Mouse (Mus musculus): ENCODE measurements around the gene Cntn4. TPM values are rescaled to one million over a fixed set of nuclear protein-coding genes. Genes with fewer than 3 reads are reported as not detected.

The Cntn4 gene
- polyA plus RNA-seq (2012; ENCODE audit: insufficient read depth, insufficient read length, missing spikeins): not detected in 2 replicates

DNA sequence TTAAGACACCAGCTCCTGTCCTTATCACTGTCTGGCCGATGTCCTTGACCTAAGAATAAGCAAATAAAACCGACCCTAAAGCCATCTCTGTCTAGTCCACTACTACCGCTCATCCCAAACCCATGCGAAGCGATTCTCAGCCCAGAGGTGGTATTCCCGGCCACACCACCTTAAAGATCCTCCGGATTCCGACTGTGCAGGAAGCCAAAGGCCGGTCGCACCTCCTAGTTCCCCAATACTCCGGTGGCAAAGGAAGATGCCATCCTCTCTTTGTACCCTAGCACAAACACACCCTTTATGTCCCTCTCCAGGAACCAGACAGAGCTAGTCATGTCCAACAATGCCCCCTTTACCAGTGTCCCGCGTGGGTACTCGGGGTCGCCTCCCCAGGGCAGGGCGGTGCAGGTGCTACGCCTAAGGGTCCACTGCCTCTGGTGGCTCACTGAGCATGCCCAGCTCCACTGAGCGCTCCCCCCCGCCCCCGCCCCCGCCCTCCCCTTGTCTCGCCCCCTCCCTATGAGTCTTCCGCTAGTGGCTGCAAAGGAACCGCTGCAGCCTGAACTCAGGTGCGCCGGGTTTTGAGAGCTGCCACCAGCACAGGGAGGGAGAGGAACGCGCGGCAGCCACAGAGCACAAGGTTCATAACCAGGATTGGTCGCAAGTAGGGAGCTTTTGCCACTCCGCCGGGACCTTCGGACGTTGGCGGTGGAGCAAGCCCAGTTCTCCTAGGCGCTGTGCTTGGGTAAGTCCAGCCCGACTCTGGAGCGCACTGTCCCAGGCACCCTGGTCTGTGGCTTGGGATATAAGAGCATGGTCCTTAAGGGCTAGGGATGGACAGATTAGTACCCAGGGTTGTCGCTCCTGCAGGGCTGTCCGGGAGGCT, at the start of gene Cntn4:
Cntn4 (plus strand) TSS at position 512 of the 883 bp plus-strand sequence.
- Histone ChIP-seq H3K4me3 (ENCODE audit: insufficient read depth, low read depth, low read length) (no peak within 1 kb of the TSS), H3K27ac (replicated peaks; ENCODE audit: low read depth, low read length) (no peak within 1 kb of the TSS), H3K4me1 (ENCODE audit: control insufficient read depth, insufficient read depth, insufficient read length, low read length) (no peaks in the 10 kb centered on the region)

DNA sequence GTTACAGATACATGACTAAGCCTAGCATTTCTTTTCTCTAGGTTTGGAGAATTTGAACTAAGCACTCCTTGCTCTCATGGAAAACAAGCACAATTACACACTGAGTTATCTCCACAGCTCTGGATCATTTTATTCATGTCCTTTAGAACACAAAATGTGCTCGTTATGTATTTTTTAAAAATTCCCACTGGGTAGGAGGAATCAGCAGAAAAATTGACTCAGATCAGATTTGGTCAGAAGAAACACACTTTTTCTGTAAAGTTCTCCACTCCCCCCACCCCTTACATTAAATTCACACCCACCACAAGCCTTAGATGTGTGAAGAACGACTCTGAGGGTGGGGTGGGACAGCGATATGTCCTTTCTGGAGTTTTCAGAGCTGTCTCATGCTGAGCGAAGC, 3.2 kb upstream of the Cntn4 start:
- Histone ChIP-seq H3K27ac (replicated peaks; ENCODE audit: low read depth, low read length) (no peak overlapping the region), H3K4me3 (ENCODE audit: insufficient read depth, low read depth, low read length) (no peak overlapping the region), H3K4me1 (ENCODE audit: control insufficient read depth, insufficient read depth, insufficient read length, low read length) (no peaks in the 10 kb centered on the region)

DNA sequence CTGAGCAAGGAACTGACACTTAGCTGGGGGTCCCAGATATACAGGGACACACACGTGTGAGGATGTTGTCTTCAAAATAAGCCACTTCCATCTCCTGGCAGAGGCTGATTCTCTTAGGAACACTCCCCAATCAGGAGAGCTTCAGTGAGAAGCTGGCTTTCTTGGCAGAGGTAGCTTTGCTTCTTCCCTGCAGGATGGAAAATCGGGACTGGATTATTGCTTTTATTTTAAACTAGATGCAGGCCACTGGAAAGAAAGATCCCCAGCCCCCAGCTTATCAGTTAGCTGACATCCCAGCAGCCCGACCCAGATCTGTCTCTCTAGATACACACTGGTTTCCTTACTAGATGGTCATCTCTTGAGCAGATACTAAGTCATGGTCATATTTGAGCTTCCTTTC, 2.4 kb upstream of the Cntn4 start:
- no peak overlapping the region for H3K27ac ChIP-seq (replicated peaks; ENCODE audit: low read depth, low read length)
- H3K4me3 ChIP-seq (ENCODE audit: insufficient read depth, low read depth, low read length): no peak overlapping the region
- H3K4me1 ChIP-seq (ENCODE audit: control insufficient read depth, insufficient read depth, insufficient read length, low read length): no peaks in the 10 kb centered on the region

DNA sequence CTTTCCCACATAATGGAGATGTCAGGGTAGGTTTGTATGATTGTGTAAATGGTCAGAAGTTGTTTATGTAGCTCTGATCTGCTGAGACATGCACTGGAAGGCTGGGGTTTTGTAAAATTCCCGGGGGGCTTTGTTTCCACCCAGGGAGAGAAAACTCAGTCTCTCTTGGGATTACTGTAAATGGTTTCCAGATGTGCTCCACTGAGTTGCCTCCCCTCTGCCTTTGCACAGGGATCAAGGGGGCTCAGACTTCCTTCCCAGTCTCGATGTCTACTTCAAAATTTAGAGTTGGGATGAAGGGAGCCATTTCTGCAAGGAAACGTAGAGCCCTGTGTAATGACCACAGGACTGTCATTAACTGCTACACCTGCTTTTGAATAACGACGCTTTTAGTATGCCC, 823 bp upstream of the Cntn4 start:
- Histone ChIP-seq H3K4me1 (ENCODE audit: control insufficient read depth, insufficient read depth, insufficient read length, low read length) (no peaks in the 10 kb centered on the region), H3K27ac (replicated peaks; ENCODE audit: low read depth, low read length) (no peak overlapping the region), H3K4me3 (ENCODE audit: insufficient read depth, low read depth, low read length) (no peak overlapping the region)

DNA sequence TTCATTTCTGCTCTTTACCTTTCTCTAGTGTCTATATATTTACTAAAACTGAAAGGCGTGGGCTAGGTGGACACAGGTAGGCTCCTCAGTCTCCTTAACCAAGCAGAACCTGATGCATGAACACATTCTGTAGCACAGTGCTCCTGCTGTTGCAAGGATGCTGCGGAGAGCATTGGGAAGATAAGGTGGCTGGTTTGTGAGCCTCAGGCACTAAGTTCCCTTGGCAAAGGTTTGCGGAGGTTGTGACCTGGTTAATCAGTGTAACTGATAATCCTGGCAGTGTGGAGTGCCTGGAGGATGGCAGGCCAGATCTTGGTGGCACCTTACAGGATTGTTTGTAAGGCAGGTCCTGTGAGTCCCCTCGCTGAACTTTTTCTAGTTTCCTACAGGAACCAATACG, 1.3 kb downstream of the Cntn4 start:
- Histone ChIP-seq H3K4me3 (ENCODE audit: insufficient read depth, low read depth, low read length) (no peak overlapping the region), H3K27ac (replicated peaks; ENCODE audit: low read depth, low read length) (no peak overlapping the region), H3K4me1 (ENCODE audit: control insufficient read depth, insufficient read depth, insufficient read length, low read length) (no peaks in the 10 kb centered on the region)

DNA sequence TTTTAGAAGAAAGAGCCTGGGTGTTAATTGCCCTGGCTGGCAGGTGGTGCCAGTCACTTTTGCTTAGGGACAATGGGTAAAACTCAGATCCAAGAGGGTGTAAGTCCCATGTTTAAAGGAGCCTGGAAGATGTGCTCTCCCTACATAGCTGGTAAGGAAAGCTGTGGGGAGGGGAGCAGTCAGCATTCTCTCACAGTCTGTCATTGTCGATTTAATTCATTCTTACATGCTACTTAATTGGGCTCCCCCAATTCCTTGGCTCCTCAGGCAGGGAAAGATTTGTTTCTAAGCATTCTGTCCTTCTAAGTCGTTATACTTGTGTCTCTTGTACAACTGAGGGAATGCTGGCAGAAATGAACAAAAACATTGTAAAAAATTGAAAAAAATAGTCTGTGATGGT, 4.0 kb downstream of the Cntn4 start:
- no peaks in the 10 kb centered on the region for H3K4me1 ChIP-seq (ENCODE audit: control insufficient read depth, insufficient read depth, insufficient read length, low read length)
- no peak overlapping the region for H3K27ac ChIP-seq (replicated peaks; ENCODE audit: low read depth, low read length)
- H3K4me3 ChIP-seq (ENCODE audit: insufficient read depth, low read depth, low read length): no peak overlapping the region

DNA sequence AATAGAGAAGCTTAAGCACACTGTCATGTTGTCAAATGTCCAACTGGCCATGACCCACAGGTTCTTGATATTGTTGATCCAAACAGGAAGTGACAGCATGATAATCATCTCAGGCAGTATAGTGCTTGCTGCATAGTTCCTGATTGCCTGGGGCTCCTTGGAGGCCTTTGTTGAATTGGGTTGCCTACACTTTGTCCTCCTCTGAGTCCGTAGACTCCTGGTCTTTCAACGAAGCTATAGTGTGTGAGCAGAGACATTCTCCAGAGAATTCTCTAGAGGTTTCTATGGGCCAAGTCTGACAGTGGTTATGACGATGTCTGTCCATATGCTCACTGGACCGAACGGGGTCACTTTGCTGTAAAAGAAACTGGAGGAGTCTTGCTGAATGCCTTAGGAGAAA, 5.8 kb downstream of the Cntn4 start:
- Histone ChIP-seq H3K4me3 (ENCODE audit: insufficient read depth, low read depth, low read length) (no peak overlapping the region), H3K4me1 (ENCODE audit: control insufficient read depth, insufficient read depth, insufficient read length, low read length) (no peaks in the 10 kb centered on the region), H3K27ac (replicated peaks; ENCODE audit: low read depth, low read length) (no peak overlapping the region)

DNA sequence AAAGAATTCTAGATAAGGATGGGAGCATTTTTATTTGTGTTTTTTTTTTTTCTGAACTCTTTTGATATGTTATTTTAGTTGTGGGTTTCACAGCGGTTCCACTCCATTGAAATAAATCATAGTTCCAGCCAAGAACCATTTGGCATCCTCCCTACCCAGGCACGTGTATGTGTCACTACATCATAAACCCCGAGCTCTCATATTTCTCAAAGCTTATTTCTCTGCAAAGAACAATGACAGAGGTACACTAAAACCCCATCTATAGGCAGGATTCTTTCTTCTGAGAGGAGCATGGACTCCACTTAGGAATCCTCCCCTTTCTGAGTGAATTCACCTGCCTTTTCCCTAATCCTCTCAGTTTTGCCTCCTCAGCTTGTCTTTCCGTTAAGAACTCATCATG, 6.7 kb downstream of the Cntn4 start:
- Histone ChIP-seq H3K27ac (replicated peaks; ENCODE audit: low read depth, low read length) (no peak overlapping the region), H3K4me3 (ENCODE audit: insufficient read depth, low read depth, low read length) (no peak overlapping the region), H3K4me1 (ENCODE audit: control insufficient read depth, insufficient read depth, insufficient read length, low read length) (no peaks in the 10 kb centered on the region)

DNA sequence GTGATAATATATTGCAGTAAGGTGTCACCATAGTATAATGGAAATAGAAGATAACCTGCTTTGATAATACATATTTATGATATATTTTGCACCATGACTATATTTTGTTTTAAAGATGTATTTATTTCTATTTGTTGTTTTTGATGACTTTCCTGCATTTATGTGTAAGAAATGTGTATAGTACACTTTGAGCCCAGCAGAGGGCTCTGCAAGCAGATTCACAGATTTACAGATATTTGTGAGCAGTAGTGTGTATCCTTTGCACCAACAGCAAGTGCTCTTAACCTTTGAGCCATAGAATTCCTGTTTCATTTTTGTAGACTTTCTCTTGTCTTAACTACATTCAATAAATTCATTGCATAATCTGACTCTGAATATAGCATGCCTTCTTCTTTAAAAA, 10.7 kb downstream of the Cntn4 start:
- Histone ChIP-seq H3K27ac (replicated peaks; ENCODE audit: low read depth, low read length) (no peak overlapping the region), H3K4me1 (ENCODE audit: control insufficient read depth, insufficient read depth, insufficient read length, low read length) (no peaks in the 10 kb centered on the region), H3K4me3 (ENCODE audit: insufficient read depth, low read depth, low read length) (no peak overlapping the region)

DNA sequence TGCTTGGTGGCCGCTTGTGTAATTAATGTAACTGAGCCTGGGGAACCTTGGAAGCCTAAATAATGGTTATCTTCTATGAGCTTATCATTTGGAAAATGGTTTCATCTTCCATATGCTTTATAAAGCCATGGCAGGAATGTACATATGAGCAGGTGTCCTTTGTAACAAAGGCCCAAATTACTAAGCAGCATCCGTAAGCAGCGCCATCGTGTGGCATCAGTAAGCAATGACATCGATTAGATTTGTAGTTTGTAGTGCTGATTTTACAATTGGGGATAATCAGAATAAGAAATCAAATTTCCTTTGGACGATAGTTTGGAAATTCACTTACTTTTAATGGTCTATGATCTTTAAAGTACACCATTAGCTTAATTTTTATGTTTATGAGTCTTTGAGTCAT, 64.6 kb downstream of the Cntn4 start:
- Histone ChIP-seq H3K4me1 (ENCODE audit: control insufficient read depth, insufficient read depth, insufficient read length, low read length) (no peaks in the 10 kb centered on the region), H3K4me3 (ENCODE audit: insufficient read depth, low read depth, low read length) (no peak overlapping the region), H3K27ac (replicated peaks; ENCODE audit: low read depth, low read length) (no peak overlapping the region)

DNA sequence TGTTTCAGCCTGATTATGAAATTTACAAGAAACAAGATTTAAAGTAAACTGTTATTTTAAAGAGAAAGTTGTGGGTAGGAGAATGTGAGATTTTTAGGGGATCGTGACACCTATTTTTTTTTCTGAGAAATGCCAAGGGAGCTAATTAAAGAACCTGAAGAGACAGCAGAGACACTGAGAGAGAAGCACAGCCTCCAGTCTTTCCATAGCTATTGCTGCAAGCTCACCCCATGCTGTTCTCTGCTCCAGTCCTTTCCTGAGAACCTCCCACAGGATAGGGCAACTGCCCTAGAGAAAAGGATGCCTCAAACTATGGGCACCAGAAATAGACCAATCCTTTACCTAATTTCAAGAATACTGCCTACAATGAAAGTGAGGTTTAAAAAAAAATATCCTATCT, 103.2 kb downstream of the Cntn4 start:
- Histone ChIP-seq H3K27ac (replicated peaks; ENCODE audit: low read depth, low read length) (no peak overlapping the region), H3K4me1 (ENCODE audit: control insufficient read depth, insufficient read depth, insufficient read length, low read length) (no peaks in the 10 kb centered on the region)

DNA sequence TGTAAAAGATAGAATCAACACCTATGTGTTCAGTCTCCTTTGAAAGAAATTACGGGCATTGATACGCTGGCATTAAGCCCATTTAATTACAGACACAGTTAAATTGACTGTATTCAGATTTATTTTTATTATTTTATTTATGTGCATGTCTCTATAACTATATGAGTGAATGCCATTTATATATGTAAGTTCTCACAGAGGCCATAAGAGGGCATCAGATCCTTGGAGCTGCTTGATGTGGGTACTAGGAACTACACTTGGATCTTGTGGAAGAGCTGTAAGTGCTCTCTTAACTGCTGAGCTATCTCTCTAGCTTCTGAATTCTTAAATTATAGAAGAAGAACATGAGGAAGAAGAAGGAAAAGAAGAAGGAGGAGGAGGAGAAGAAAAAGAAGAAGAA, 111.0 kb downstream of the Cntn4 start:
- Histone ChIP-seq H3K27ac (replicated peaks; ENCODE audit: low read depth, low read length) (no peak overlapping the region), H3K4me3 (ENCODE audit: insufficient read depth, low read depth, low read length) (no peak overlapping the region), H3K4me1 (ENCODE audit: control insufficient read depth, insufficient read depth, insufficient read length, low read length) (no peaks in the 10 kb centered on the region)

More for the DNA sequence above, 103.2 kb downstream of the Cntn4 start:
- H3K4me3 ChIP-seq (ENCODE audit: insufficient read depth, low read depth, low read length): no peak overlapping the region

DNA sequence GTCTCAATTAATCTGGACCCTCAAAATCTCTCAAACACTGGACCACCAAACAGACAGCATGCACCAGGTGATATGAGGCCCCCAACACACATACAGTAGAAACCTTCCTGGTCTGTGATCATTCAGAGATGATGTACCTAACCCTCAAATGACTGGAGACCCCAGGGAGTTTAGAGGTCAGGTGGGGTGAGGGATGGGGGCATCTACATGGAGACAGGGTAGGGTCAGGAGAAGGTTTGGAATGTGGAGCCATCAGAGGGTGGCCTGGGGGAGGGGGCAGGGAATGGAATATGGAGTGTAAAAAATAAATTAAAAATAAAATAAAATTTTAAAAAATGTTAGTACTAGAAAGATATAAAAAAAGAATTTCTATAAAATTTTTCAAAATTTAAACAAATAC, 157.6 kb downstream of the Cntn4 start:
- H3K27ac ChIP-seq (replicated peaks; ENCODE audit: low read depth, low read length): no peak overlapping the region
- H3K4me3 ChIP-seq (ENCODE audit: insufficient read depth, low read depth, low read length): no peak overlapping the region
- no peaks in the 10 kb centered on the region for H3K4me1 ChIP-seq (ENCODE audit: control insufficient read depth, insufficient read depth, insufficient read length, low read length)

DNA sequence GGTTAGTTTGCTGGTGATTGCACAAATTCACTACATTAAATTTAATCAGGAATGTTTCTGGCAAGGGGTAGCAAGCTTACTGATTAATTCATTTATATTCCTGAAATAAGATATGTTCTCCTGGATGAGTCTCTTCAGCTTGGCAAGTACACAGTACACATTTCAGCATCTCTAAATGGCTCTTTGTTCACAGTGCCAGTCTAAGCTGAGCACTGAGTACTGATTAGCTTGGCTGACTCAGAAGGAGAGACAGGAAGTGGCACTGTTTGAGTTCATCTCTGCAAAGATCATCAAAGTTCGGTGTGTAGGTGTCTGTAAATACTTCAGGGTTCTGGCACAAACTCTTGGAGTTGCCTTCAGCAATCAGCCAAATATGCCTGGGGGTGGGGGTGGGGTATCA, 169.8 kb downstream of the Cntn4 start:
- Histone ChIP-seq H3K4me1 (ENCODE audit: control insufficient read depth, insufficient read depth, insufficient read length, low read length) (no peaks in the 10 kb centered on the region), H3K27ac (replicated peaks; ENCODE audit: low read depth, low read length) (no peak overlapping the region), H3K4me3 (ENCODE audit: insufficient read depth, low read depth, low read length) (no peak overlapping the region)

DNA sequence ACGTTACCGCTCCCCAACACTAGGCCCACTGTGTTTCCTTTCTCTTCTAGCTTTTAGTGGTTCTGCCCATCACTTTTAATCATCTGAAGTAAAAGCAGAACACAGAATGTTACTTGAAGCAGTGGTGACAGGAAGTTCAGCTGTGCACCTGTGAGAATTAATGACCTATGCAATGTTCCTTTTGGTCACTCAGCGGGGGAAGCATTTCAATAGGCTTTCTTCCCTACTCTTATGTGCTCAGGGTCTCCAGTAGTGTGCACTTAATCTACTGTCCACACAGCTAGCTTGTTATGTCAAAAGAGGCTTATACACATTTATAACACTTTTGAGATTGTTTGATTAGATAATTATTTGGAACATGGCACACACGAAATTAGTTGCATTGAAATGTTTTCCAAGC, 215.4 kb downstream of the Cntn4 start:
- no peaks in the 10 kb centered on the region for H3K4me1 ChIP-seq (ENCODE audit: control insufficient read depth, insufficient read depth, insufficient read length, low read length)
- no peak overlapping the region for H3K4me3 ChIP-seq (ENCODE audit: insufficient read depth, low read depth, low read length)
- H3K27ac ChIP-seq (replicated peaks; ENCODE audit: low read depth, low read length): no peak overlapping the region

DNA sequence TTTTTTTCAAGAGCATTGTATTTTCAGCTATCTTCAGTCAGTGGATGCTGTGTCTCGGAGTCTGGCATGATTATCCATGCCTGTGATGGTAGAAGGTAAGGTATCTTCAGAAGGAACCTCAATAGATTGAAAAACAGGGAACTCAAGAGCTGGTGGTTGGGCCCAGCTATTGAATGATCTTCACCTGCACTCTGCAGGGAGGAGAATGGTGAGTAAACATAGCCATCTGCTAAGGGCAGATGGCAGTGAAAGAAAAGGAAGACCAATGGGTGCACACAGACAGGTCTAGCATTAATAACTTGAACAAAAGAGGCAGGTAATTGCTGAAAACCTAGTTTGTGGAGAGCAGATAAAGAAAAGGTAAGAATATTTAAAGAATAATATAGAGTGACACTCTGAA, 261.0 kb downstream of the Cntn4 start:
- Histone ChIP-seq H3K4me3 (ENCODE audit: insufficient read depth, low read depth, low read length) (no peak overlapping the region), H3K4me1 (ENCODE audit: control insufficient read depth, insufficient read depth, insufficient read length, low read length) (no peaks in the 10 kb centered on the region), H3K27ac (replicated peaks; ENCODE audit: low read depth, low read length) (no peak overlapping the region)

Data from brown adipose tissue, adult 24 weeks (tissue).